Mouse (Mus musculus): Measurements from ENCODE around the gene Serpina1e.

DNA sequence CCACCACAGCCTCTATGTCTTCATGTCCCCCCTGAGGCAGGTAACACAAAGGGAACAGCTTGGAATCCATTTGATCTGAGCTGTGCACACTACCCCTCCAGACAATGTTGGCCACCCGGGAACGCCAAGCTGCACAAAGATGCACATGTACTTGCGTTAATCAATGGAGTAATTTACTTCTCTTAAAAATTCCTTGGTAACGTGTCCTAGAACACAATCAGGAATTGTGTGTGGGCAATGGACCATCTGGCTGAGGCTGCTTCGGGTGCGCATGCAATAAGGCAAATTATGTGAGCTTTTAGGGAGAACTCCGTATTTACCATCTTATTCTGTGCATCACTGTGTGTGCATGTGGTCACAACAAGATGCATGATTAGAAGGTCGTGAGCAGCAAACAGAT lies 40.8 kb upstream of the Serpina1e start:
- TF ChIP-seq CTCF (IDR thresholded peaks at IDR 0.05; ENCODE audit: insufficient read depth, low read length) (no peak), POLR2A (IDR thresholded peaks at IDR 0.05; ENCODE audit: borderline replicate concordance, extremely low read depth, low read depth, low read length) (no peak)

All from lung, adult 2 months (tissue).